Mouse (Mus musculus) embryonic facial prominence, embryonic 11.5 days (tissue): ENCODE results near the gene Zfp612. TPM values are rescaled to one million over a fixed set of nuclear protein-coding genes. Genes with fewer than 3 reads are reported as not detected.

Experiments used
- ATAC-seq: fragments of 200-750 bp; cut with Nextera tagmentation; replicated peaks from 2 replicates; pipeline ENCODE4 v1.8.0; 2017; ENCODE audit warnings: low read depth; ENCODE audit not compliant: insufficient number of reproducible peaks, low FRiP score, low TSS enrichment
- DNase-seq: peaks from one replicate; pipeline ENCODE4 v3.0.0-alpha.2; 2015; ENCODE audit warnings: low spot score
- H3K27ac ChIP-seq: fragments of 300-500 bp; sonication (generic); replicated peaks from 2 replicates; pipeline ENCODE4 v1.5.1; 2014; ENCODE audit warnings: mild to moderate bottlenecking, low read depth, low read length, control low read depth
- H3K27me3 ChIP-seq: fragments of 300-500 bp; sonication (generic); 2 replicates; pipeline ENCODE4 v1.6.1; 2014; ENCODE audit warnings: mild to moderate bottlenecking, low read length, moderate library complexity, mixed read lengths; ENCODE audit not compliant: control insufficient read depth, insufficient read depth
- H3K36me3 ChIP-seq: fragments of 300-500 bp; sonication (generic); replicated peaks from 2 replicates; pipeline ENCODE4 v1.6.1; 2014; ENCODE audit warnings: low read depth, mild to moderate bottlenecking, low read length, moderate library complexity, mixed read lengths; ENCODE audit not compliant: control insufficient read depth, insufficient read depth
- H3K4me1 ChIP-seq: fragments of 300-500 bp; sonication (generic); 2 replicates; pipeline ENCODE4 v1.6.1; 2014; ENCODE audit warnings: low read length, mixed read lengths; ENCODE audit not compliant: control insufficient read depth, insufficient read depth
- H3K4me2 ChIP-seq: fragments of 300-500 bp; sonication (generic); 2 replicates; pipeline ENCODE4 v1.6.1; 2014; ENCODE audit warnings: low read depth, mild to moderate bottlenecking, control low read depth, low read length, moderate library complexity
- H3K4me3 ChIP-seq: fragments of 300-500 bp; sonication (generic); 2 replicates; pipeline ENCODE4 v1.5.1; 2014; ENCODE audit warnings: low read depth, low read length, control low read depth
- H3K9ac ChIP-seq: fragments of 300-500 bp; sonication (generic); replicated peaks from 2 replicates; pipeline ENCODE4 v1.6.1; 2014; ENCODE audit warnings: mild to moderate bottlenecking, control low read depth, low read length
- H3K9me3 ChIP-seq: fragments of 300-500 bp; sonication (generic); replicated peaks from 2 replicates; pipeline ENCODE4 v1.6.1; 2016; ENCODE audit warnings: mild to moderate bottlenecking, low read length, inconsistent platforms, mixed read lengths; ENCODE audit not compliant: control insufficient read depth
- WGBS: fragments of 180-500 bp; shearing (Covaris S2); extraction: QIAGEN DNeasy Blood & Tissue Kit; methylation state at CpG from one replicate; pipeline ENCODE4 v1.1.7; 2014; 5-methylcytosine and 5-hydroxymethylcytosine counted together
- polyA plus RNA-seq: library from polyadenylated mRNA; unstranded; fragments of >200 nt; fragmentation: Nextera tagmentation; extraction: Ambion mirVana; gene quantifications from 2 replicates; pipeline ENCODE4 v1.2.1, GENCODE M21; 2014

Zfp612 gene
- polyA plus RNA-seq, 1 experiment from 2014 or later: 9.4 TPM

DNA sequence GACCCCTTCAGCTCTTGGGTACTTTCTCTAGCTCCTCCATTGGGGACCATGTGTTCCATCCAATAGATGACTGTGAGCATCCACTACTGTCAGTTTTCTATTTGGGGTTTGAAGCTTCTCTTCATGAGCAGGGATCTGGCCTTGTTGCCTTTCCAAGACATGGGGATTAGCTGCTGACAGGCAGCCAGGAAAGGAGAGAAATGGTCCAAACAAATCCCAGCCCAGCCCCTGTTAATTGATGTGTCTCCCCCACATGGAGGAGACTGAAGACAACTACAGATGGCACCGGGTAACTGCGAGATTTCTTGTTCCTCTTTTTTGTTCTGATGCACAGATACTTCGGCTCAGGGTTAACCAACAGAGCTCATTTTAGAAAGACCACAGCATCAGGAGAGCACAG lies 60.6 kb downstream of the Zfp612 start:
- Histone ChIP-seq H3K9me3 (no peaks in the 10 kb centered on the region), H3K4me1 (no peaks in the 10 kb centered on the region), H3K36me3 (no peaks in the 10 kb centered on the region), H3K27ac (no peak overlapping the region), H3K27me3 (no peaks in the 10 kb centered on the region), H3K4me3 (no peak overlapping the region), H3K9ac (no peak overlapping the region), H3K4me2 (no peak overlapping the region)
- no peak for DNase-seq
- 81% methylated on average over 3 of the region's 3 CpGs for WGBS
- no peak for ATAC-seq

DNA sequence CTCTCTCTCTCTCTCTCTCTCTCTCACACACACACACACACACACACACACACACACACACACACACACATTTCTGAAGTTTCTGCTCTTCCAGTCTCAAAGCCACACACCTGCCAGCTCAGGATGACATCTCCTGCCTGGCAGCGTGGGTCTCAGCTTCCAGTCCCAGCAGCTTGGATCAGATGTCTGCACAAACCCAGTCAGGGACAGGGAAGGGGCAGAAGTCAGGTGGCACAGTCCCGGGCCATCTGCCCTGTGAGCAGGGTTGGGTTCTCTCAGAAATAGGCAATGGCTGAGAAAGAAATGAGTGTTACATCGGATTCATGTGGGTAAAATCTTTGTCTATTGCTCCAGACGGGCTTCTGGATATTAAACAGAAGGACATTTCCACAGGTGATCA lies 61.2 kb downstream of the Zfp612 start:
- Histone ChIP-seq H3K27me3 (no peaks in the 10 kb centered on the region), H3K4me2 (no peak overlapping the region), H3K4me3 (no peak overlapping the region), H3K27ac (no peak overlapping the region), H3K4me1 (no peaks in the 10 kb centered on the region), H3K9me3 (no peaks in the 10 kb centered on the region), H3K9ac (no peak overlapping the region), H3K36me3 (no peaks in the 10 kb centered on the region)
- WGBS: 73% methylated on average over 4 of the region's 4 CpGs
- ATAC-seq: no peak
- DNase-seq: no peak

Other genes with a start within 250 kb of the Zfp612 start
- 2.4 and 2.8 TPM in 2 replicates for gene Phlpp2, start 211.2 kb upstream of the Zfp612 start, polyA plus RNA-seq
- 0.43 and 0.65 TPM in 2 replicates for gene Marveld3, start 117.5 kb upstream of the Zfp612 start, polyA plus RNA-seq
- gene Tat, start 89.3 kb upstream of the Zfp612 start, polyA plus RNA-seq: not detected in 2 replicates
- not detected in 2 replicates for gene Chst4, start 40.0 kb upstream of the Zfp612 start, polyA plus RNA-seq
- not detected in 2 replicates for gene Gm21964, start 21.5 kb downstream of the Zfp612 start, polyA plus RNA-seq
- gene Gm17720, start 23.0 kb downstream of the Zfp612 start, polyA plus RNA-seq: not detected in 2 replicates
- gene Calb2, start 88.5 kb downstream of the Zfp612 start, polyA plus RNA-seq: 5.0 and 6.6 TPM in 2 replicates
- gene Cmtr2, start 135.9 kb downstream of the Zfp612 start, polyA plus RNA-seq: 10.0 and 10.8 TPM in 2 replicates
- gene Hydin, start 187.2 kb downstream of the Zfp612 start, polyA plus RNA-seq: 0.17 TPM in 1 of 2 replicates, not detected in the other